Mouse (Mus musculus) myocyte (in vitro differentiated cells): ENCODE results near the gene Hipk2.

Experiments
- E2F4 ChIP-seq: IDR thresholded peaks from one replicate; pipeline ENCODE4 v1.6.1; 2011; ENCODE audit warnings: mild to moderate bottlenecking, control low read depth, moderate library complexity; ENCODE audit not compliant: insufficient read depth
- POLR2A ChIP-seq: IDR thresholded peaks from one replicate; pipeline ENCODE4 v1.6.1; 2011; ENCODE audit warnings: low read depth, mild to moderate bottlenecking, control low read depth, moderate library complexity; ENCODE audit not compliant: insufficient read length
- SRF ChIP-seq: IDR thresholded peaks from one replicate; pipeline ENCODE4 v1.6.1; 2011; ENCODE audit warnings: low read depth; ENCODE audit not compliant: control insufficient read depth, insufficient read length
- TCF12 ChIP-seq: IDR thresholded peaks from one replicate; pipeline ENCODE4 v1.6.1; 2011; ENCODE audit warnings: mild to moderate bottlenecking, control low read depth; ENCODE audit not compliant: poor library complexity, insufficient read depth, severe bottlenecking

DNA sequence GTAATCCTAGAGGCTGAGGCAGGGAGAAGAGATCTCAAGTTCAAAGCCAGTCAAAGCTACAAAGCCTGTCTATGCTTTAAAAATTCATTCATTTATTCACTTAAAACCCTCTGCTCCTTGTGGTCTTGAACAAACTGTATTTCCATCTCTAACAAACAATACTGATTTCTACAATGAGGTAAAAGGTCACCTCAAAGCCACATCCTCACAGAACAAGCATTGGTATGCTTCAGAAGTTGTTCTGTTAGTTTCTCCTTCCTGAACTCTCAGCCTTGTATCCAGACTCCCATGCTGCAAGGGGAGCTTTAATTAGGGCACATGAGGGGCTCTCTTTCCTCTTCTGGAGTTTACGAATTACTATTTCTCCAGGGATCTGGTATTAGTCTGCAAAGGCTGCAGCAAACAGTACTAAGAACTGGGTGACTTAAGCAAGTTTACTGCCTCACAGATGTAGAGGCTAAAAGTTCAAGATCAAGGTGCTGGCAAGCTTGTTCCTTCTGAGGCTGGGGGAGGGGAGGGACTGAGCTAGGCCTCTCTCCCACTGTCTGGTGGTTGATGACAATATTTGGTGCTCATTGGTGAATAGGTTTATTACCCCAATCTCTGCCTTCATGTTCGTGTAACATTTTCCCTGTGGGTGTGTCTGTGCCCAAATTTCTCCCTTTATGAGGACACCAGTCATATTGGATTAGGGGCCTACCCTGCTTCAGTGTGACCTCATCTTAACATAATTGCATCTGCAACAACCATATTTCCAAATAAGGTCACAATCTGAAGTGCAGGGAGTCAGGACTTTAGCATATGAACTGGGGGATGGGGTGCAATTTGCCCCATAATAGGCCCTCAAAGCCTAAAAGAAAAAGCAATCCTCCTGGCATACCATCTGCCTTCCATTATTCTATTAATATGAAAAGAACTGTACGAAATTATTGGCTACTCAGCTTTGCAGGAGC lies 27.7 kb downstream of the Hipk2 start:
- no peak for TF ChIP-seq SRF
- TF ChIP-seq E2F4, result no peak
- TF ChIP-seq POLR2A, result no peak
- no peak for TF ChIP-seq TCF12
